Mouse (Mus musculus) heart, postnatal 36 days (tissue): ENCODE measurements around the gene Il25. TPM values are rescaled to one million over a fixed set of nuclear protein-coding genes. Genes with fewer than 3 reads are reported as not detected.

Experiments
- DNase-seq, 2 experiments: peaks; one replicate each; pipeline ENCODE4 v3.0.0; 2021 to 2022
- intact Hi-C: fragments of 180-260 bp; cut with DNase I; formaldehyde crosslinking; loops from one replicate; pipeline ENCODE4 v1.15.1; 2025
- total RNA-seq, 2 experiments: library from RNA; stranded (reverse); gene quantifications; 2 replicates each; pipeline ENCODE4 v1.2.3; 2021

The Il25 gene
- total RNA-seq, 2 experiments from 2014 or later, result not detected

DNA sequence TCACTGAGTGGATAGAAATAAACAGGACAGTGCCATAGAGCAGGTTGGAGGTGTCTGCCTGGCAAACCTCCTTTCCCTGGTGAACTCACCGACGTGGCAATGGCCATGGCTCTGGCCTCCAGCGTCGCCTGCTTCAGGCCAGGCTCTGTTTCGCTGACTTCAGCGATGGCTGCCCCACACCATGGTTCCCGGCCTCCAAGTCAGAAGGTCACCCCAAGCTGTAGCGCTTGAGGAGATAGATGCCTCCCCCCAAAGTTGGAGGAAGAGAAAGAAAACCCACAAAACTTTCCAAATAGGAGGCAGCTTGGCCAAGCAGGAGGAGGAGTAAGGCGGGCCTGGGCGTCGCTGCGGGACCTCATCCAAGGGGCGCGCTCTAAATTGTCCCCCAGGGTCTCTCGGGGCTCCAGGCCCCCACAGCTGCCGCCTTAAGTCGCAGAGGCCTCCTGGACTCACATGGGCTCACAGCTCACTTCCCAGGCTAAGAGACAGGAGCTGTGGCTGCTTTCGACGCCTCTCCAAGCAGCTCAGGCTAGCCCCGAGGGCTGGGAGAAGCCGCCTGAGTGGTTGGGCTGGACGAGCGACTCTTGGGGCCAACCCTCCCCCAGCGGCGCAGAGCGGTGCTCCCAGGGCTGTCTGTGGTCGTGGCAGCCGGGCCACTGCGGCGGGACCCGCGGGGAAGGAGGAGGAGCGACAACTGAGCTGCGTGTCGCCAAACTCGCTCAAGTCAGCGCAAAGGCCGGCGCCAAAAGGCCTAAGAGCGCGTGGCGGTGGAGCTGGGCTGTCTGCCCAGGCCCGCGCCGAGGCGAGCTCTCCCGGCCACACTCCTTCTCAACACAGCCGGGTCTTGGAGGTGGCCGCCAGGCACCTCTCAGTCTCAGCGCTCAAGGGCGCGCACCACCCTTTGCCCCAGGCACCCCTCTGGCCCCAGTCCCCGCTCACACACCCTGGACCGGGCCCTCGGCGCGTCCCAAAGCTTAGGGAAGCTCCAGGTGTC, 6.8 kb upstream of the Il25 start, which contains the start of gene Efs:
Gene Efs, minus strand, starts transcription at position 778 of the 994 bp plus-strand sequence.
- intact Hi-C loops, result no loop called here
- peak; percentile 59 to 73 for DNase-seq

DNA sequence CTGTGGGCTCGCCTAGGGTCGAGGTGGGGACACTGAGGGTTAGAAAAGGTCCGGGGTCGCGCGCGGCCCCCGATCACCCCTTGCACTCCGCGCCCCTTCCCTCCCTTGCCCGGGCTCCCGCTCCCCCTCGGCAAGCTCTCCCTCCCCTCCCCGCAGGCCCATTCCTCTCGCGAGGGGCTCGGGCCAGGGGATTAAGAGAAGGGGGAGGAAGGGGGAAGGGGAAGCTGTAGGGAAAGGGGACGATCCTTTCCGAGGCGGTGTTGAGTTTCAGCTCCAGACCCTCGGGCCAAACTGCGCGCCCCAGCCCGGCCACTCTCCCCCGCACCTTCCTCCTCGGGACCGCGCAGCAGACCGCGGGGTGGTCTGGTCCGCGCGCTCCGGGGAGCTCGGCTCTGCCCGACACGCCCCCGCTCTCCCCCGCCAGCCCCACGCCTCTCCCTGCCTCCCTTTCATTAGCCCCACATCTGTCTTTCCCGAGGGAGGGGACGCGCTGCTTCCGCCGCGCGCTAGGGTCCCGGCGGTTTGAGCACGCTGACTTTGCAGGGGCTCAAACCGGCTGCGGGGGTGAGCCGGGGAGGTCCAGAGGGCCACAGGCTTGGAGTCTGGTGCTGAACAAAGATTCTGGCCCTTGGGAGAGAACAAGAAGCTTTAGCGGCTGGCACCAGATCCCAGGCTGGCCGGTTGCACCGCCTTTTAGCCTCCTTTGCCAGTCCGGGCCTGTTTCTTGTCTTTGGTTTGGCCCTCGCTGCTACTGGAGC, 5.9 kb upstream of the Il25 start:
- intact Hi-C loops, result no loop called here
- peak; percentile 62 to 65 for DNase-seq

DNA sequence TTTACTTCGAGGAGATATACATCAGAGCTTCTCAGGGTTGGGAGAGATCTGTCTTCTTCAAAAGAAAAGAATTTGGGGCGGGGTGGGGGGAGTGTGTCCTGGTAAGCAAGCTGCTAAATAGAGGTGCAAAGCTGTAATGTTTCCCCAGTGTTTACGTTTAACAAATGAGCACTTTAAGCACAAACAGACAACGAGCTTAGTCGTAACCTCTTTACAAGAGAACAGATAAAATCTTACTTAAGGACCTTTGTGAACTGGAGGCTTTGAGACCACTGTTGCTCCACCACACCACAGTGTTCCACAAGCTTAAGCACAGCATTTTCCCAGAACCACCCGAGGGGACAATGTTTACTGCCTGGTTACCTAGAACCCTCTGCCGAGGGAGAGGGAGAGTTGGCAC, 5.2 kb upstream of the Il25 start:
- no peak for DNase-seq
- intact Hi-C loops, result no loop called here

DNA sequence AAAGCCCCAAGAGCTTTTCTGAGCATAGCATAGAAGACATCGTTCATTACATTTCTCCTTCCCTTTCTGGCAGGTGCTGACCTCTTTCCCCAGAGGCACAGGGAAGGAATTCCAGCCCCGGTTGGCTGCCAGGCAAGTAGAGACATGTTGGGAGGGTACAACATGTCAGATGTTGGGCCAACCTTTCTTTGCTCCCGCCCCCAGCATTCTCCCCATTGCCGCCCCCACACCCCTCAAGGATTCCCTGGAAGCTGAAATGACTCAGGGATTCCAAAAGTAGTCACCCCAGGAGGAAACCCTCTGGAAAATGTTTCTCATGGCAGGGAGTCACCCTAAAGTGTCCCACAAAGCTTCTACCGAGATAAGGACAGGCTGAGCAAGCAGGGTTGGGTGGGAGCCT, 2.7 kb upstream of the Il25 start:
- DNase-seq, result no peak
- intact Hi-C loops, result no loop called here

DNA sequence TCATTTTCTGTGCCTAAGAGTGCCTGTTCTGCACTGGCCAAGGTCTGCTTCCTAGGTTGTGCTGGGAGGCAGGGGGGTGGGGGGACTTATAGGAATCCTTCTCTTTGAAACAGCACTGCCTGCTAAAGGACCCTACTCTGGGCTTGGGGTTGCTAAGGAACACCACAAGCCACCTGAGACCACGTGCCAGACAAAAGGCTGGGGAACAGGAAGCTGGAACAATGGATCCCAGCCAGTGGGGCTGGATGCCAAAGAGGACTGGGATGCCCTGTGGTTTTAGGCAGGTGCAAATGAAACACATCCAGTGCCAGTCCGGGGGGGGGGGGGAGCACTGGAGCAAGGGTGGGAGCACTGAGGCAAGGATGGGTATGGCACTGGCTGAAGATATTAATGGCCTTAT, 2.1 kb upstream of the Il25 start:
- DNase-seq, result no peak
- intact Hi-C loops, result no loop called here

DNA sequence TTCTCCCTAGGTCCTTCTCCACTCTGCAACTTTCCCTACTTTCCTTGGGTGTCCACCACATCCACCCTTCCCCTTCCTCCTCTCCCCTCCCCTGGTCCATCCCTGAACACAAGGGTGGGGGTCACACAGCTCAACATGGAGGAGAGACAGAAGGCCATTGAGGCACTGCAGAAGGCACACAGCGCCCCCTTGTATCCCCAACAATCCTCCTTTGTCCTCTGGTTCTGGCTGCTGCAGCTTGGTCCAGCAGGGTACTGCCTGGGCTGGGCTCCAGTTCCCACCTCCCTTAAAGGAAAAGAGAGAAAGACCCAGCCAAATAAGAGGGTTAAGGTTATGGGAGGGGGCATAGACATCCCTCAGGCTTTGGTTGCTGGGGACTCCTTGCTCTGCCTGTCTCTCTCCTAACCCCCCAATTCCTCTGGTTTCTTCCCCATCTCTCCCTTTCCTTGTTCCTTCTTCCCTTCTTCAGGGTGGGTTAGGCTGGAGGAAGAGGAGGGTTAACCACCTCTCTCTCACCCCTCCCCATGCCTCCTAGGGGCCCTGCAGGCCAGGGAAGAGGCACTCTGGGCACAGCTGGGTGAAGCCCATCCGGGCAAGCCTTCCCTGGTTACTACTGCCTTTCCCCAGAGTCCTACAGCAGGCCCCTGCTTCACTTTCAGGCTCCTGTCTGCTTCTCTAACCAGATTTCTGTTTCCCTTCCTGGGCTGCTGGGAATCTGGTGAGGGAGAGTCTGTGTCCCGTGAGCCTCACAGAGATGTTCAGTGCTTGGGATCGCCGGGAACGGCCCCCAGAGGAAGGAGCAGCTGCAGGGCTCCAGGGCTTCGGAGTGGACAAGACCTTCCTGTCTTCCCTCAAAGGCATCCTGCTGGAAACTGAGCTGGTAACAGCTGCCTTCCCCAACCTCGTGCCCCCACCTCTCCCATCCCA, 3.7 kb downstream of the Il25 start, which contains the start of gene Cmtm5:
Gene Cmtm5, plus strand, starts transcription at position 358 of the 927 bp plus-strand sequence.
- DNase-seq, result peak in 1 of 2 experiments; percentile 5

DNA sequence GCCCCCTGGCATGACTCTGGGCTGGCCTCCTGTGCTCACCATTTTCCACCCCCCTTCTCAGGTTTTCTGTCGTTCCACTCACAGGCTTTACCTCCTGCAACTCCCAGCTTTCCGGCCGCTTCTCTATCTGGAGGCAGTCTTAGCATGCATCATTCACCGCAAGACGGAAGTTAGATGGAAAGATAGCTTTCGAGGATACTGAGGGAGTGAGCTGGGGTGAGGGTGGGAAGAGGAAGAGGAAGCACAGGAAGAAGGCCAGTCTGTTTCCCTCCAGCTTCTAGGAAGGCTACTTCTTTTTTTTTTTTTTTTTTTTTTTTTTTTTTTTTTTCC, 4.3 kb downstream of the Il25 start:
- no peak for DNase-seq
- intact Hi-C loops, result no loop called here

More for the DNA sequence above, 3.7 kb downstream of the Il25 start, which contains the start of gene Cmtm5:
- intact Hi-C loops, result no loop called here

DNA sequence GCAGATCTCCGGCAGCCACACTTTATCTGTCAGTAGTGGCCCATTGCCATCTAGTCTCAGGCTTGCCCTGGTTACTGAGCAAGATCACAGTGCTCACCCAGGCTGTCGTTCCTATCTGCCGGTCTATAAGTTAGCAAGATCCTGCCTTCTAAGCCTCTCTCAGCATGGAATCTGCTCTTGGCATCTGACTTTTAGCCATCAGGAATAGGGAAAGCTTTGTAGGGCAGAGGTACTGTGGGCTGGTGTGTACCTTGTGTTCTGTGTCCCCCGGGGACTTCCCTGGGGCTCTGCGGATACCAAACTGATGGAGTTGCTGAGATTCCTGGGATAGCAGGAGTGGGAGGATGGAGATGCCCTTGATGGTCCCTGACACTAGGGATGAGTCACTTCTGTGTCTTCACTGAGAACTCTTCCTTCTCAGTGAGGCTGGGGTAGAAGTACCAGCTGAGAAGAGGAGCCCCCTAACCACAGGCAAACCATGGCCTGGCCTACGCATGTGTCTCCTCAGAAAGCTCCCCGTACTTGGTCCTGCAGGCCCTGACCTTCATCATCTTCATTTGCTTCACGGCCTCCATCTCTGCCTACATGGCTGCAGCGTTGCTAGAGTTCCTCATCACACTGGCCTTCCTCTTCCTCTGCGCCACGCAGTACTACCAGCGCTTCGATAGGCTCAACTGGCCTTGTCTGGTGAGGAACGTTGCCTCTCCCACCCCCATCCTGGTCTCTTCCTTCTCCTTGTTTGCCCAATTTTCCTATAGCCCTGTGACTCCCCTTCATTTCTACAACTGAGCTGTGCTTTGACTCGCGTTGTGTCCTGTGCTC, 5.1 kb downstream of the Il25 start:
- DNase-seq, result peak in 1 of 2 experiments; percentile 8
- intact Hi-C loops, result loop anchor here (2.0 kb wide), 1 partner anchor 95 kb away; no protein-coding TSS in a partner anchor

DNA sequence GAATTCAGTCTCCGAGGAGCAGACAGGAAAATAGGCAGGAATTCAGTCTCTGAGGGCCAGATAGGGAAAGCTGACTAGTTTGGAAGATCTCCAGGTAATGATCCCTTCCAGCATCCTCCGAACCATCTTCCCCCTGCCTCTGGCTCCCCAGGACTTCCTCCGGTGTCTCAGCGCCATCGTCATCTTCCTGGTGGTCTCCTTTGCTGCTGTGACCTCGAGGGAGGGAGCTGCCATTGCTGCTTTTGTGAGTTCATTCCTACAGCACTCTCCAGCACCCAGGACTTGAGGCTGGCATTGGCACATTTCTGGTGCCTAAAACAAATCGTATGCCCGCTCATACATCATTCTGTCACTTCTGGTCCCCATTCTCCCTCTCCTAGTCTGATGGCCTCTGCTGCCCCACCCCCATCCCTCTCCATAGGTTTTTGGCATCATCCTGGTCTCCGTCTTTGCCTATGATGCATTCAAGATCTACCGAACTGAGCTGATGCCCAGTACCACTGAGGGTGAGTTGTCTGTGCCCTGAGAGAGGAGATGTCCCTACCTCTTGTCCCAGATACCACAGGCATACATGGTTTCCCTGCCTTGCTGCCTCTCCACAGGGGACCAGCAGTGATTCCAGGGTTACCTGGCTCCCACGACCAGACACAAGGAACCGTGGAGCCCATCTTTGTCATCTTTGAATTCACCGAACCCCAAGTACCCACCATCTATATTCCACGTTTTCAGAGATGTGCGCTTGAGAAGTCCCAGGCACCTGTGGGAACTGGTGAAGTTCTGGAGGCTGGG, 6.1 kb downstream of the Il25 start:
- DNase-seq, result peak; percentile 35 to 52

DNA sequence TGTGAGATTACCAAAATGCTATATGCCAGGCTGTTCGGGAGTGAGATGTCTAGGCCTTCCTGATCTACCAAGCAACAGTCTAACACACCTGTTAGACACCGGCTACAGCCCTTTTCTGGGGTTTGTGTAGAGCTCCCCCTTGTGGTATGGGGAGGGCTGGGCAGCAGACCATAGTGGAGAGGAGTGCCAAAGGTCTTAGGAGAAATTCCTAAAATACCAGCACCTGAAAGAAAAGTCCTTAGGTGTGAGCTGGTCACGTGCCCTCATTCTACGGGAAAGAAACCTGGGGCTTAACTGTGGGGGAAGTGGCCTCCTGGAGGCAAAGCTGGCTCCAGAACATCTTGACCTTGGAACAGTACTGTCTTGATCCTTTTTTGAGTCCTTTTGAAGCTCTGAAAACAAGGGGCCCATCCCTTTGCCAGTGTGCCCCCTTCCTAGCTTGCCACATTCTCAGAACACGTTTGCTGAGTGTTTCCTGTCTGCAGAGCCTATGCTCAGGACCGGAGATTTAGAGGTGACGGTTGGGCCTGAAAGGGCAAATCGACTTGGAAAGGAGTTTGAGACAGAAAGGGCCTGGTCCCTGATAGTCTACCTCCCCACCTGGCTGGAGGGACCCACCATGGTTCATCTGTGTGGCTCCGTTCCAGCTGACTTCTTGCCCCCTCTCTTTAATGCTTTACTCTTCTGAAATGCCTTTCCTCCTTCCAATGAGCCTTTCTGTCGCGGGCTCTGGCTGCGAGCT, 7.1 kb downstream of the Il25 start:
- peak; percentile 76 for DNase-seq

More for the DNA sequence above, 6.1 kb downstream of the Il25 start:
- intact Hi-C loops, result loop anchor here (1.0 to 2.0 kb wide), 2 partner anchors 38 to 96 kb away; no protein-coding TSS in a partner anchor

DNA sequence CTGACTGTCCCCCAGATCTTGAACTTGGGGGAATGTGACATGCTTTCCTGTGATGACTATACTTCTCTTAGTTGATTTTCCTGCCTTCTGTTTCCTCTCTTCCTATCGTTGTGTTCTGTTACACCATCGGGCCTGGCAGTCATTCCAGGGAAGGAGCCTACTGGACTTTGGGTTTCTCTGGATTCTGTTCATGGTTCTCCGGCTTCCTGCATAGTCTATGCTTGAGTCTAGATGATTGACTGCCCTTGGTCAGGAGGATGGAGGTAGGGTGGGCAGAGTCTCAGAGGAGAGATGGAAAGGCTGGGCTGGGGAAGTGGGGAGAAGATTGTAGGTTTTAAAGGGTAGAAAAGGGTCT, 7.7 kb downstream of the Il25 start:
- DNase-seq, result peak in 1 of 2 experiments; percentile 24

More for the DNA sequence above, 7.1 kb downstream of the Il25 start:
- intact Hi-C loops, result loop anchor here (1.0 to 2.0 kb wide), 2 partner anchors 39 to 97 kb away; no protein-coding TSS in a partner anchor

DNA sequence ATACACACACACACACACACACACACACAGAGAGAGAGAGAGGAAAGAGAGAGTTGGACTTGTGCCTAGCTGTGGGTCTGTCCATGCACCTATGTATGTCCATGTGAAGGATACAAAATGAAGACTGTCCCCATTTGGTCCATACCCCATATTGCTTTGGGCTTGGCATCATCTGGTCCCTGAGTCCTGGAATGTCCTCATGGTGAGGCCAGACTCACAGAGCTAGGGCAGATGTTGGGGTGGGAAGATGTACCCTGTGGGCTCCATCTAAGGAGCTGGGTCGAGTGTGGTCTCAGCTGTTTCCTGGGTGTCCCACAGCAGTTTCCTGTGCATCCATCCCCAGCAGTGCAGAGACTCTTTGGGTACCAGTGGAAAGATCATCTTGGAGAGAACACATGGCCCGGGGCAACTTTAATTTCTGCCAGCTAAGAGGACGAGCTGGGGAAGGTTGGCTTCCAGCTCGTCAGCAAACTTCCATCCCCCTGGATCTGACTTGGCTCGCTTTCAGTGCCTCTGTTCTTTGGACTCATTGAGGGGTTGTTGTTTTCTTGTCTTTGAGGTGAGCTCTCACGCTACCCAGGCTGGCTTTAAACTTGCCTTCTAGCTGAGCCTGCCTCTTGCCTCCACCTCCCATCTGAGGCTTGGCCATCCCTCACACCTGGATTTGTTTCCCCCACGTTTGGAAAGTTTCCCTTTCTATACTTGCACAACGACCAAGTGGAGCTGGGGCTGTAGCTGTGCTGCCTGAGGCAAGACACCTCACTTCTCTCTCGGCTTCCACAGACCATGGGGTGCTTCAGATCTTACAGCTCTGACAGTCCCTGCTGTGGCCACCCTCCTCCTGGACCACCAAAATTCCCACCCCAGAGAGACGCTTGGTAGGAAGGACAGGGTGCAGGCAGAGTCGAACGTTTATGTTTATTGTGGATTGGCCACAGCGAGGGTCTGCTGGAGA, 8.8 kb downstream of the Il25 start:
- DNase-seq, result peak; percentile 12 to 28
- intact Hi-C loops, result no loop called here

More for the DNA sequence above, 7.7 kb downstream of the Il25 start:
- intact Hi-C loops, result no loop called here

DNA sequence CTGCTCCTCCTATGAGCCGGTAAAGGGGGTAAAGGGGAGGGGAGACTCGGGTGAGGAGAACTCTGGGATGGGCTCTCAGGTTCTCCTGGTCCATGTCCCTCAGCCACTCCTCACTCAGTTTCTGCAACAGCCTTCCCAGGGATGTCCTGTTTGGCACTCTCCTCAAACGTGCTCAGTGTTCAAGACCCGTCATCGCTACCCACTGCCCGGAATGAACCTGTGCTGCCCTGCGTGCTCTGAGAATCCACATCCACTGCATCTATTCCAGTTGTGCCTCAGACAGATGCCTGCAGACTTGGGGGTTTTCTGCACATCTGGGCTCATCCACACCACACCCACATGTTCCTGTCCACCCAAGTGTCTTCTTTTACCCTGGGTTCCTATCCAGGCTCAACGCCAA, 10.0 kb downstream of the Il25 start:
- intact Hi-C loops, result no loop called here
- peak; percentile 13 to 23 for DNase-seq

DNA sequence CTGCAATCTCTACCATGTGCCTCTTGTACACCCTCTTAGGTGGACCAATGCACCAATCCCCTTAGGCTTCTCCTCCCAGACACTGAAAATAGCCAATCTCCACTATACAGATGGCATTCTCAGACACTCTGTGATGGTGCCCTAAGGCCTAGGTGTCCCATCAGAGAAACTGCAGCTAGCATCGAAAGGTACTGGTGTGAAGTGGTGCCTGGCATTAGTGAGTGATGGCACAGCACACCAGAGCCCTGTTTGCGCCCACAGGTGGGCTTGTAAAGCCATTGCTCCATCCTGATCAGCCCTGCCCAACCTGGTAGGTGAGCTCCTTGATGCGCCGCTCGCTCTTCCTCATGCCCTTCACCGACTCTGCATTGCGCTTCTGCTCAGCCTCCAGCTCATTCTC, 11.5 kb downstream of the Il25 start:
- intact Hi-C loops, result loop anchor here (1.0 kb wide), 1 partner anchor 28 kb away; no protein-coding TSS in a partner anchor
- no peak for DNase-seq

DNA sequence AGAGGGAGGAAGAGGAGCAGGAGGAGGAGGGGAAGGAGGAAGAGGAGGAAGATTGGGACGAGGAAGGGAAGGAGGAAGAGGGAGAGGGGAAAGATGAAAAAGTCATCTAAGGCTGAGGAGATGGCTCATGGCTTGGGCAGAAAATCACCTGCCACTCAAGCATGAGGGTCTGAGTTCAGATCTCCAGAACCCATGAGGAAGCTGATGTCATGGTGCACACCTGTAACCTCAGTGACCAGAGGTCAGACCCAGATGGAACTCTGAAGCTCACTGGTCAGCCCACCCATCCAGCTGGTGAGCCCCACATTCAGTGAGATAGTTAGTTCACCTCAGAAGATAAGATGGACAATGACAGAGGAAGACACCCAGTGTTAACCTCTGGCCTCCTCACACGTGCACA, 12.4 kb downstream of the Il25 start:
- peak in 1 of 2 experiments; percentile 4 for DNase-seq

DNA sequence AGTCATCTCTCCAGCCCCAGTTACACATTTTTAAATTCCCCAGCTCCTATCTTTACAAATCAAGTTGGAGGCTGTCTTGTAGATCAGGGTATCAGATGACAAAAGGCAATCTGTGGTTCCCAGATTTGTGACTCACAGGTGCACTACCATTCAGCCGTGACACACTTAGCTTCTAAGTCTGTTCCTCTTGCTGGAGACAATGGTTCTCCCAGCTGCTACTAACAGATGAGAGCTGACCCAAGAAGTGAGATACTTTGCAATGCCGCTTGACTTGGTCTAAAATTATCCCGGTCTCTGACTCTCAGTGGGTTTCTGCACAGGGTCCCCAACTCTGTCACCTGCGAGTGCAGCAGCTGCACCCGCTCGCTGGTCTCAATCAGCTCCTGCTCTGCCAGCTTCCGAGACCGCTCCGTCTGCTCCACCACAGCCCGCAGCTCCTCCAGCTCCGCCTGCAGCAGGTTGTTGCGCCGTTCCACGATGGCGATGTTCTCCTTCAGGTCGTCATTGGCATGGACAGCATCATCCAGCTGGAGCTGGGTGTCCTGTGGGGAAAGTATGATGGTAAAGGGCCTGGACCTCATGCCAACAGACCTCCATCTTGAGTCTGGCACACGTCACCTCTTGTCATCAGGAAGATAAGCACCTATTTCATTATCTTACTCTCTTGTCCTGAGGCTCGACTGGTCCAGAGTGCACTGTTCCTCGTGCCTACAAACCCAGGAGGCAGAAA, 13.6 kb downstream of the Il25 start:
- intact Hi-C loops, result no loop called here
- DNase-seq, result peak; percentile 13 to 15

More for the DNA sequence above, 12.4 kb downstream of the Il25 start:
- intact Hi-C loops, result loop anchor here (1.0 kb wide), 1 partner anchor 27 kb away; no protein-coding TSS in a partner anchor
